Mouse (Mus musculus): ENCODE measurements at regions not wholly inside any gene's neighbourhood (a gene's known extent, or its start where the extent isn't known, plus 50 kb on each side); places are given as distances from the start of the nearest gene placed in this dataset.

DNA sequence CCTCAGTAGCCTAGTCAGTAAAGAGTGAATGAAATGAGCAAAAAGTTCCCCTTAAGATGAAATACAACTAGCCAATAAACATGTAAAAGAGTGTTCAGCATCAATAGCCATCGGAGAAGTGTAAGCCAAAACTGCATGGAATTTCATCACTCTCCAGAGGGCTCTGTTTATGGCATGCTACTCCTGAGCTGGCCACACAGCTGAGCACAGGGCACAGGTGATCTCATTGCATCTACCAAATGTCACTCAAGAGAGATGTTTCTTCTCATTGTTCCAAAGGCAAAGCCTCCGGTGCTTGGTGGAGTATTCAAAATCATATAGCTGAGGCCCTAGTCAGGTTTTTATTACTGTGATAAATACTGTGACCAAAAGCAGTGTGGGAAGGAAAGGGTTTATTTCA is 895.1 kb downstream of the Tmem114 start:
- TF ChIP-seq CTCF (IDR thresholded peaks at IDR 0.05; ENCODE audit: borderline replicate concordance, insufficient read depth, low read depth, low read length), result no peak
- no peak for TF ChIP-seq POLR2A (IDR thresholded peaks at IDR 0.05; ENCODE audit: borderline replicate concordance, insufficient read depth, low read length)
